Mouse (Mus musculus): Measurements from ENCODE around the gene Palm2.

GRCm38 (mm10) chr4:57561055-57561454, 127.0 kb downstream of the Palm2 start:
- TF ChIP-seq POLR2A (IDR thresholded peaks at IDR 0.05; ENCODE audit: borderline replicate concordance, control insufficient read depth, low read depth, low read length) (no peak), CTCF (IDR thresholded peaks at IDR 0.05; ENCODE audit: control insufficient read depth, insufficient read depth, low read length) (no peak)
